Mouse (Mus musculus) heart, adult 2 months (tissue): ENCODE data around the gene Rap1b. TPM values are rescaled to one million over a fixed set of nuclear protein-coding genes. Genes with fewer than 3 reads are reported as not detected.

Source experiments
- DNase-seq, 2 experiments: peaks; one replicate each; pipeline ENCODE4 v3.0.0; 2021
- H3K27ac ChIP-seq: fragments of 200-600 bp; 2 replicates; pipeline ENCODE4 v1.8.1; 2022
- H3K27me3 ChIP-seq: fragments of 200-500 bp; 2 replicates; pipeline ENCODE4 v1.6.1; 2012; ENCODE audit warnings: mild to moderate bottlenecking, low read length, inconsistent platforms, mixed read lengths; ENCODE audit not compliant: control insufficient read depth, insufficient read depth
- H3K36me3 ChIP-seq: fragments of 200-500 bp; 2 replicates; pipeline ENCODE4 v1.6.1; 2012; ENCODE audit warnings: low read length, inconsistent platforms; ENCODE audit not compliant: control insufficient read depth, insufficient read depth
- H3K4me1 ChIP-seq: fragments of 200-500 bp; 2 replicates; pipeline ENCODE4 v1.6.1; 2011; ENCODE audit warnings: low read length; ENCODE audit not compliant: control insufficient read depth, insufficient read depth
- H3K4me3 ChIP-seq: fragments of 200-600 bp; 2 replicates; pipeline ENCODE4 v1.8.1; 2022
- H3K79me2 ChIP-seq: fragments of 200-500 bp; replicated peaks from 2 replicates; pipeline ENCODE4 v1.6.1; 2012; ENCODE audit warnings: mild to moderate bottlenecking, inconsistent platforms, low read length, moderate library complexity, mixed read lengths; ENCODE audit not compliant: control insufficient read depth, insufficient read depth
- H3K9ac ChIP-seq: fragments of 200-500 bp; 2 replicates; pipeline ENCODE4 v1.6.1; 2012; ENCODE audit warnings: low read depth, mild to moderate bottlenecking, control low read depth, inconsistent platforms, low read length, mixed read lengths
- CTCF ChIP-seq: fragments of 200-600 bp; IDR thresholded peaks from 2 replicates; pipeline ENCODE4 v1.8.1; 2022; ENCODE audit warnings: antibody characterized with exemption, mild to moderate bottlenecking, moderate library complexity
- EP300 ChIP-seq: fragments of 200-500 bp; IDR thresholded peaks from 2 replicates; pipeline ENCODE4 v1.6.1; 2011; ENCODE audit warnings: low read depth, low read length, control low read depth; ENCODE audit not compliant: insufficient read depth
- POLR2A ChIP-seq: fragments of 200-500 bp; IDR thresholded peaks from 2 replicates; pipeline ENCODE4 v1.6.1; 2011; ENCODE audit warnings: mild to moderate bottlenecking, low read depth, low read length, control low read depth; ENCODE audit not compliant: insufficient read depth
- WGBS: fragments of 180-500 bp; shearing (Covaris S2); methylation state at CpG from one replicate; pipeline ENCODE4 v1.1.7; 2018; 5-methylcytosine and 5-hydroxymethylcytosine counted together
- intact Hi-C: fragments of 180-260 bp; cut with DNase I; formaldehyde crosslinking; loops from one replicate; pipeline ENCODE4 v1.15.1; 2025
- polyA plus RNA-seq: library from polyadenylated mRNA; depleted of rRNA; stranded (reverse); fragments of >200 nt; gene quantifications from 2 replicates; pipeline ENCODE4 v1.2.3, GENCODE M21; 2012
- total RNA-seq, 2 experiments: library from RNA; stranded (reverse); gene quantifications; 2 replicates each; pipeline ENCODE4 v1.2.3; 2021

Gene Rap1b
- total and polyA plus RNA-seq, 3 experiments, result 23.4 to 53.4 (median 48.0) TPM

GRCm38 (mm10) chr10:117780306-117780911 lies 65.4 kb downstream of the Rap1b start:
- Histone ChIP-seq H3K4me1 (no peaks in the 10 kb centered on the region), H3K9ac (no peak overlapping the region), H3K27me3 (no peaks in the 10 kb centered on the region), H3K79me2 (no peaks in the 10 kb centered on the region), H3K4me3 (no peak overlapping the region), H3K27ac (no peak overlapping the region), H3K36me3 (no peaks in the 10 kb centered on the region)
- WGBS, result 93% methylated on average over 6 of the region's 6 CpGs
- DNase-seq, result no peak
- TF ChIP-seq POLR2A (no peak), EP300 (no peak), CTCF (no peak)
- intact Hi-C loops, result no loop called here

GRCm38 (mm10) chr10:117779581-117780305 lies 66.1 kb downstream of the Rap1b start:
- Histone ChIP-seq H3K79me2 (no peaks in the 10 kb centered on the region), H3K27me3 (no peaks in the 10 kb centered on the region), H3K27ac (no peak overlapping the region), H3K9ac (no peak overlapping the region), H3K4me1 (no peaks in the 10 kb centered on the region), H3K4me3 (no peak overlapping the region), H3K36me3 (no peaks in the 10 kb centered on the region)
- TF ChIP-seq CTCF (no peak), POLR2A (no peak), EP300 (no peak)
- intact Hi-C loops, result no loop called here
- 92% methylated on average over 8 of the region's 8 CpGs for WGBS
- no peak for DNase-seq

GRCm38 (mm10) chr10:117778951-117779350 lies 66.9 kb downstream of the Rap1b start:
- WGBS, result 79% methylated on average over 4 of the region's 4 CpGs
- Histone ChIP-seq H3K4me1 (no peaks in the 10 kb centered on the region), H3K9ac (no peak overlapping the region), H3K79me2 (no peaks in the 10 kb centered on the region), H3K27me3 (no peaks in the 10 kb centered on the region), H3K4me3 (no peak overlapping the region), H3K36me3 (no peaks in the 10 kb centered on the region), H3K27ac (no peak overlapping the region)
- intact Hi-C loops, result no loop called here
- no peak for DNase-seq
- TF ChIP-seq EP300 (no peak), POLR2A (no peak)

GRCm38 (mm10) chr10:117778328-117778910 lies 67.4 kb downstream of the Rap1b start:
- no peak for DNase-seq
- Histone ChIP-seq H3K27ac (no peak overlapping the region), H3K79me2 (no peaks in the 10 kb centered on the region), H3K27me3 (no peaks in the 10 kb centered on the region), H3K9ac (no peak overlapping the region), H3K36me3 (no peaks in the 10 kb centered on the region), H3K4me3 (no peak overlapping the region), H3K4me1 (no peaks in the 10 kb centered on the region)
- TF ChIP-seq POLR2A, result no peak
- TF ChIP-seq CTCF, result no peak
- no peak for TF ChIP-seq EP300
- 94% methylated on average over 12 of the region's 12 CpGs for WGBS
- intact Hi-C loops, result no loop called here

- Histone ChIP-seq H3K9ac (no peak overlapping the region), H3K4me1 (no peaks in the 10 kb centered on the region), H3K27ac (no peak overlapping the region), H3K27me3 (no peaks in the 10 kb centered on the region), H3K4me3 (no peak overlapping the region), H3K36me3 (no peaks in the 10 kb centered on the region), H3K79me2 (no peaks in the 10 kb centered on the region)
- DNase-seq, result no peak
- no peak for TF ChIP-seq CTCF
- TF ChIP-seq EP300, result no peak
- no peak for TF ChIP-seq POLR2A
- intact Hi-C loops, result no loop called here
- WGBS, result 88% methylated on average over 17 of the region's 17 CpGs
Measured at GRCm38 (mm10) chr10:117777501-117778327, 68.1 kb downstream of the Rap1b start.
